Mouse (Mus musculus): ENCODE data around the gene Arntl2. TPM values are rescaled to one million over a fixed set of nuclear protein-coding genes. Genes with fewer than 3 reads are reported as not detected.

Gene Arntl2
- polyA plus RNA-seq, 1 experiment, result not detected

DNA sequence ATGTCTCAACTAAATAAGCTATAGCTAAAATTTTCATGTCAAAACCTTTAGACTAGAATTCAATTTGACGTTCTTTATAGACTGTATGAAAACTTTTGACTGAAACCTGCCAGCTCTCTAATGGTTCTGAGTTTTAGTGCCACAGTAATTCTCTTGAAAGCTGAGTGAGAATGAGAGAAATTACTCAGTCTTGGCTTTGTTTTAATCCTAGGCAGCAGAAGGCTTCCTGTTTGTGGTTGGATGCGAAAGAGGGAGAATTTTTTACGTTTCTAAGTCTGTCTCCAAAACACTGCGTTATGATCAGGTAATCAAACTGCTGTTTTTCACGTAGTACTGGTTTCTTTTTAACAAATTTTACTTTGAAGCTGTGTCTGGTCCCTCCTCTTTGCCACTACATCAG lies 17.2 kb downstream of the Arntl2 start:
- WGBS, result 90% methylated on average over 5 of the region's 5 CpGs

DNA sequence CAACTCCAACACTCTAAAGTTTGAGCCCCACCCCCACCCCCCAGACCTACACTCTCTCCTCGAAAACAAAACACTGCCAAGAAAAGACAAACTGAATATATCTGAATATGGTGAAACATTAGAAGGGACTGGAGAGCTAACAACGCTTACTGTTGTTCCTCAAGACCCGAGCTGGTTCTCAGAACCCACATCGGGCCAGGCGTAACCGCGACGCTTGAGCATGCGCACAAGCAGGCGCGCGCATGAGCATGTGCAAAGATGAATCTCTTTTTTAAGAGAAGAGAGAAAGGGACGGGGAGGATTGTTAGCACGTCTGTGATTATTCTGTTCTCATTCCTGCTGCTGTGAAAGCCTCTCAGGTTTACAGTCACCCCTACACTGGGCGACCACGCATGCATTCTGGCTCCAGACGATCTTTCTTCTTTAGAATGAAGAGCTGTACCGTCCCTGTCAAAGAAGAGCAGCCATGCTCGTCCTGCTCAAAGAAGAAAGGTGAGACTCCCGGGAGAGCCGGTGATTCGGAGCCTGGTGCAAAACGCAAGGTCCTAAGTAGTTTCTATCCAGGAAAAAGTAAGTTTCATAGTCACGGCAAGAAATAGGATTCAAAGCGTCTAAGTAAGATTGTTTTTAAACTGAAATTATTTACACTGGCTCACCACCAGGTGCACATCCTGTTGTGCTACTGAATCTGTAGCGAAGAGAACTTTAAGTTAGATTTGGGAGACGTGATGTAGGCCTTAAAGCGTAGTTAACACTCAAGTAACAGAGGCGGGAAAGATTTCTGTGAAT lies 24.5 kb downstream of the Arntl2 start:
- no peak for TF ChIP-seq POLR2A (IDR thresholded peaks at IDR 0.05; ENCODE audit: insufficient read depth, low read depth, low read length)
- TF ChIP-seq CTCF (IDR thresholded peaks at IDR 0.05; ENCODE audit: insufficient read depth, low read depth, low read length), result no peak
- H3K27ac ChIP-seq (ENCODE audit: insufficient read depth, low read depth, low read length), result no peak overlapping the region
- no peaks in the 10 kb centered on the region for H3K4me1 ChIP-seq (ENCODE audit: control insufficient read depth, insufficient read depth, low read length)
- H3K4me3 ChIP-seq (ENCODE audit: insufficient read depth, low read depth, low read length), result no peak overlapping the region
- 88% methylated on average over 29 of the region's 29 CpGs for WGBS

More for the DNA sequence above, 17.2 kb downstream of the Arntl2 start:
- H3K27ac ChIP-seq (ENCODE audit: insufficient read depth, low read depth, low read length), result no peak overlapping the region
- no peak overlapping the region for H3K4me3 ChIP-seq (ENCODE audit: insufficient read depth, low read depth, low read length)
- no peaks in the 10 kb centered on the region for H3K4me1 ChIP-seq (ENCODE audit: control insufficient read depth, insufficient read depth, low read length)
- TF ChIP-seq POLR2A (IDR thresholded peaks at IDR 0.05; ENCODE audit: insufficient read depth, low read depth, low read length) (no peak), CTCF (IDR thresholded peaks at IDR 0.05; ENCODE audit: insufficient read depth, low read depth, low read length) (no peak)

DNA sequence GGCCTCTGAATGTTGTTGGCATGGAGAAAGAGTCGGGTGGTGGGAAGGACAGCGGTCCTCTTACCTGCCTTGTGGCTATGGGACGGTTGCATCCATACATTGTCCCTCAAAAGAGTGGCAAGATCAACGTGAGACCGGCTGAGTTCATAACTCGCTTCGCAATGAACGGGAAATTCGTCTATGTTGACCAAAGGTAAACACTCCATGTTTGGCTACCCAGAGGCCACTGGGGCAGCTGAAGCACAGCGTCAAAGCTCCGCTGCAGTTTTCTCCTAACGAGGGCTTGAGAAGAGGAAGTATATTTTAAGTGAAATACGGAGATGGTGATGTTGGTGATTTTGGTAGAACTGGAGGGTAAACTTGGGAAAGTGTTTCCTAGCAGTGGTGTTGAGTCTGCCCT lies 26.1 kb downstream of the Arntl2 start:
- TF ChIP-seq POLR2A (IDR thresholded peaks at IDR 0.05; ENCODE audit: insufficient read depth, low read depth, low read length), result no peak
- TF ChIP-seq CTCF (IDR thresholded peaks at IDR 0.05; ENCODE audit: insufficient read depth, low read depth, low read length), result no peak
- no peaks in the 10 kb centered on the region for H3K4me1 ChIP-seq (ENCODE audit: control insufficient read depth, insufficient read depth, low read length)
- no peak overlapping the region for H3K4me3 ChIP-seq (ENCODE audit: insufficient read depth, low read depth, low read length)
- WGBS, result 95% methylated on average over 13 of the region's 13 CpGs
- no peak overlapping the region for H3K27ac ChIP-seq (ENCODE audit: insufficient read depth, low read depth, low read length)

DNA sequence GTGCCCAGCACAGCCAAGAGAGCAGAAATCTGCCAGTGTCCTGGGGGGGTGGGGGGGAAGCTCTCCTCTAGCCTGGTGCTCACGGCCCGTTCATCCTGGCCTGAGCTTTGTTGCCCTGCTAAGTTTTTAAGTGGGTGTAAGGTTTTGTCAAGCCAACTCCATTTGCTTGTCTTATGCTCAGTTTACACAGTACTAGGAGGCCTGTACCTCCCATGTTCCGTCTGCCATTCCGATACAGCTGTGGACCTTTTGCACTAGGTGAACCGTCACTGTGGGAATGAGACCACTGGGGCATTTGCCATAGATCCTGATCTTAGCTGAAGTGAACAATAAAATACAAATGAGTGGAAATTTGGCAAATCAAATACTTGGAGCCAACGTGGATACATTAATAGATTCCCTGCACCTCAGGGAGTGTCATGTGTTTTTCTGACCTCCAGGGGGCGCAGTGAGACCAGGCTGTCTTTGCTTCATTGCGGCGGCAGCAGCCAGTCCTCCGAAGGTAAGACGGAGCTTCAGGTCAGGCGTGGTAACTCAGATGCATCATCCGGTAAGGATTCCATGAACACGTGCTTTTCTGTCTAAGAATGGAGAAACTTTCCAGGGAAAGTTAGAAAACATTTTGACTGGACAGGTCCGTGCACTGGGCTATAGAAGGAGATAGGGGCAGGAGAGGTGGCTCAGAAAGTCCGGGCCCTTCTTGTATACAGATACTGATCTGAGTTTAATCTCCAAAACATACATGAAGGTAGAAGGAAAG lies 29.1 kb downstream of the Arntl2 start:
- H3K4me1 ChIP-seq (ENCODE audit: control insufficient read depth, insufficient read depth, low read length), result no peaks in the 10 kb centered on the region
- H3K27ac ChIP-seq (ENCODE audit: insufficient read depth, low read depth, low read length), result no peak overlapping the region
- TF ChIP-seq POLR2A (IDR thresholded peaks at IDR 0.05; ENCODE audit: insufficient read depth, low read depth, low read length), result no peak
- peak; percentile 79 for TF ChIP-seq CTCF (IDR thresholded peaks at IDR 0.05; ENCODE audit: insufficient read depth, low read depth, low read length)
- WGBS, result 33% methylated on average over 16 of the region's 16 CpGs
- H3K4me3 ChIP-seq (ENCODE audit: insufficient read depth, low read depth, low read length), result no peak overlapping the region

DNA sequence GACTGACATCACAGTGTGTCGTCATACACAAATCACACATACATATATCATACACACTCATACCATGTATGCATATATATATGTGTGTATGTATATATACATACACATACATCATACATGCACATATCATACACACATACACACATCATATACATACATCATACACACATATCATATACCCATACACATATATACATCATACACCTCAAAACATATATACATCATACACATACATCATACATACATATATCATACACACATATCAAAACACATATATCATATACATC lies 29.6 kb downstream of the Arntl2 start:
- Histone ChIP-seq H3K27ac (ENCODE audit: insufficient read depth, low read depth, low read length) (no peak overlapping the region), H3K4me1 (ENCODE audit: control insufficient read depth, insufficient read depth, low read length) (no peaks in the 10 kb centered on the region), H3K4me3 (ENCODE audit: insufficient read depth, low read depth, low read length) (no peak overlapping the region)
- 63% methylated on average over 1 of the region's 1 CpGs for WGBS
- TF ChIP-seq POLR2A (IDR thresholded peaks at IDR 0.05; ENCODE audit: insufficient read depth, low read depth, low read length) (no peak), CTCF (IDR thresholded peaks at IDR 0.05; ENCODE audit: insufficient read depth, low read depth, low read length) (no peak)

DNA sequence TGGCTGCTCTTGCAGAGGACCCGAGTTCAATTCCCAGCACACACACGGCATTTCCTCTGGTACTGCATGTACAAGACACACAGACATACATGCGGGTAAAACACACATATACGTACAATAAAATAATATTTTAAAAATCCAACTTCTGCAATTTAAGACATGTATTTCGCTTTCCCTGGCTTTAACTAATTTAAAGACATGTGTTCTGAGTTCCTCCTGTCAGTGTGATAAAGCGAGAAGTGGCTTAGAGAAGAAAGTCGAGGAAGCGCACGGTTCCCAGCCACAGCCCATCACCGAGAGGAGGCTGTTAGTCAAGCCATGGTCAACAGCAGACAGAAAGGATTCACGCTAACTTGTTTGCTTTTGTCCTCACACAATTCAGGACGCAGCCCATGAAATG lies 35.5 kb downstream of the Arntl2 start:
- Histone ChIP-seq H3K4me3 (ENCODE audit: insufficient read depth, low read depth, low read length) (no peak overlapping the region), H3K4me1 (ENCODE audit: control insufficient read depth, insufficient read depth, low read length) (no peaks in the 10 kb centered on the region), H3K27ac (ENCODE audit: insufficient read depth, low read depth, low read length) (no peak overlapping the region)
- 95% methylated on average over 12 of the region's 12 CpGs for WGBS
- TF ChIP-seq POLR2A (IDR thresholded peaks at IDR 0.05; ENCODE audit: insufficient read depth, low read depth, low read length), result no peak
- TF ChIP-seq CTCF (IDR thresholded peaks at IDR 0.05; ENCODE audit: insufficient read depth, low read depth, low read length), result no peak

DNA sequence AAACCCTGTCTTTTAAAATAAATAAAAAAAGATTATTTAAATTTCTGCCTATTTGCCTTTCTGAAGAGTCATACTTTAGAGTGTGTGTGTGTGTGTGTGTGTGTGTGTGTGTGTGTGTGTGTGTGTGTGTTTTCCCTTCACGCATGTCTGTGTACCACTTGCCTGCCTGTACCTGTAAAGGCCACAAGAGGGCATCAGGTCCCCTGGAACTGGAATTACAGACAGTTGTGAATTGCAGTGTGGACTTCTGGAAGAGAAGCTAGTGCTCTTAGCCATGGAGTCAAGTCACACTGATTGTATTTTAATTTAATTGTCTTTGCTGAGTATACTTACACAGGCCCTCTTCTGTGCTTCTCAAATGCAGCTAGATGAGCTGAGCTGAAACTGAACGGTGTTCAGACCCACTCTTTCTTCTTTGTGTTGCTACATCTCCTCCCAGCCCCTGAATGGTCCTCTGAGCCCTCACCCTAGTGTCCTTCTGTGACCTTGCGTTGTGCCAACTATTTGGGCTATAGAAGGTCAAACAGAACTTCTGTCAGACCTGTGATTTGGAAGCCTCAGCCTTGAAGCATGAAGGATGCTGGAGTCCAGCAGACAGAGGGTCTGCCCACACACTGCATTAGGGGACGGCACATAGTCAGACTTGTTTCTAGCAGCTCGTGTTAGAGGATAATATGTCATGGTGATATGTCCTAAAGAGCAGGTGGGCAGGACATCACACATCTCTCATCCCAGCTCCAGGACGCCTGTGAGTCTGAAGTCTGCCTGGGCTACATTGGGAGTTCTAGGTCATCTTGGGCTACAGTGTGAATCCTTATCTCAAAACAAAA lies 37.8 kb downstream of the Arntl2 start:
- no peak for TF ChIP-seq POLR2A (IDR thresholded peaks at IDR 0.05; ENCODE audit: insufficient read depth, low read depth, low read length)
- no peak for TF ChIP-seq CTCF (IDR thresholded peaks at IDR 0.05; ENCODE audit: insufficient read depth, low read depth, low read length)
- no peak overlapping the region for H3K4me3 ChIP-seq (ENCODE audit: insufficient read depth, low read depth, low read length)
- no peak overlapping the region for H3K27ac ChIP-seq (ENCODE audit: insufficient read depth, low read depth, low read length)
- WGBS, result 69% methylated on average over 6 of the region's 6 CpGs
- H3K4me1 ChIP-seq (ENCODE audit: control insufficient read depth, insufficient read depth, low read length), result no peaks in the 10 kb centered on the region

DNA sequence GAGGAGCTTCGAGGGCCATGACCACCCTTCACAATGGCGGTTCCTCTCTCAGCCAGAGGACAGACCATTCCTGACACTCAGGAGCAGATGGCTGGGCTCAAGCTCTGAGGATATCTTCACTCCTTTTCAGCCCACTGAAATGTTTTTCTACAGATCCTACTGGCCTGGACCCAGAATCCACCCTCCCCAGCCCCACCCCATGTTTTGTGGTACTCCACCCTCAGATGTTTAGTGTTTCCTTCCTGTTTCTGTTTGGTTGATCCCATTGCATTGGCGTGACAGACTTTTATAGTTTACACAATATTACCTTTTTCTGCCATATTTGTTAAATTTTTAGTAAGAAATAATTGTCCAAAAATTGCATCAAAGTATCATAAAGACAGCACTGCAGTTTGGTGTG lies 38.5 kb downstream of the Arntl2 start:
- TF ChIP-seq POLR2A (IDR thresholded peaks at IDR 0.05; ENCODE audit: insufficient read depth, low read depth, low read length) (no peak), CTCF (IDR thresholded peaks at IDR 0.05; ENCODE audit: insufficient read depth, low read depth, low read length) (no peak)
- H3K27ac ChIP-seq (ENCODE audit: insufficient read depth, low read depth, low read length), result no peak overlapping the region
- WGBS, result 84% methylated on average over 3 of the region's 3 CpGs
- no peaks in the 10 kb centered on the region for H3K4me1 ChIP-seq (ENCODE audit: control insufficient read depth, insufficient read depth, low read length)
- H3K4me3 ChIP-seq (ENCODE audit: insufficient read depth, low read depth, low read length), result no peak overlapping the region

DNA sequence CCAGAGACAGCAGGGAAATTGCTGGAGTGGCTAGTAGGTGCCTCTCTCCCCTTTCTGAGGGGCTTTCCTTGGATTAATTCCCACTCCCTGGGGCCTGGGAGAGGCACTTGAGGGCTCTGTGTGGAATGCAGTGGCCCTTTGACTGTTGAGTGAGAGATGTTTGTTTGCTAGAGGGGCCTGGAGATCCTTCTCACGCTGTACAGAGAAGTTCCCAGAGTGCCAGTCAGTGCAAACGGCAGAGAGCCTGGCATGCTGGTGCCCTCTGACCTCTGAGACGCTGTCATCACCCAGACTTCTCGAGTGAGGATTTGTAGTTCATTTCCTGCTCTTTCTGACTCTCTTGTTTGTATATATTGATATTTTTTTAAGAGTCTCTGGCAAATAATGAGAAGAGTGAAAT lies 39.9 kb downstream of the Arntl2 start:
- TF ChIP-seq CTCF (IDR thresholded peaks at IDR 0.05; ENCODE audit: insufficient read depth, low read depth, low read length), result no peak
- TF ChIP-seq POLR2A (IDR thresholded peaks at IDR 0.05; ENCODE audit: insufficient read depth, low read depth, low read length), result no peak

More for the DNA sequence above, 39.9 kb downstream of the Arntl2 start:
- H3K4me1 ChIP-seq (ENCODE audit: control insufficient read depth, insufficient read depth, low read length), result peaks cover 2% of the 10 kb centered on the region; the same call in 1 of the 2 replicates
- H3K27ac ChIP-seq (ENCODE audit: insufficient read depth, low read depth, low read length), result no peak overlapping the region
- no peak overlapping the region for H3K4me3 ChIP-seq (ENCODE audit: insufficient read depth, low read depth, low read length)
- 78% methylated on average over 4 of the region's 4 CpGs for WGBS

All from olfactory bulb, adult 2 months (tissue).